13 mouse cellular contexts compared by ENCODE assay signal in the genomic region with DNA sequence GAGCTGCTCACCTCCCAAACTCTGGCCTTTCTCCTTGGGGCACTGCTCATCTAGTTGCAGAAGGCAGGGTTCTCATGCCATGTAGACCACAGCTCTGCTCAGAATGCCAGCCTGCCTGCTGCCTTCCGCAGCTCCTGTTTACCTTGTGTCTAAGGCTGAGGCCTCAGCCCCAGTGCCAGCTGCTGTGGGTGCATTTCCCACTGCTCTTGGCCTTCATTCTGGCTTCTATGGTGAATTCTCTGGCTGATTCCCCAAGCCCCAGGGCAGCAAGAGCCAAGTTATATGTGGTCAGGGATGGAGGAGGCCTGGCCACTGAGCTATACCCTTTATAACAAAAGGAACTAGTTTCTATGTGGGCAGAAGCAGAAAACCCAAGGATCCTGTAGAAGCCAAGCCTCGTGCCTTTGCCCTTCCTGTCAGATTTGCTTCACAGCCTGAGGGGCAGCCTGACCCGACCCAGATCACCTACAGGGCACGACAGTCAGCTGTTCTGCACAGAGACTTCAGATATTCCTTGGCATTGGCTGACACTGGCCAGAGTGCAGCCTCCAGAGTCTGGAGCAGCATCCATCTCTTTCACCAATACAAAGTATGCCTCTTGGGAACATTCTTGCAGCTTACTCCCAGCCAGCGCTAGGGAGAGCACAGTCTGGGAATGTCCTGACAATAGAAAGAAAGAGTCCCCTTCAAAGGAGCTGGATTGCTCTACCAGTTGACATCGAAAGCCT. TPM values are rescaled to one million over a fixed set of nuclear protein-coding genes. Genes with fewer than 3 reads are reported as not detected.
A peak's percentile ranks its signal among the peaks of the same experiment; 100 is the strongest.
DNase-seq lines count a peak whose midpoint lies in the region; ATAC-seq and TF ChIP-seq lines count a peak whose summit lies in the region.
"Had no signal": no experiment of that assay in that cellular context is flagged by ENCODE, and none has a peak within 500 bp of the region (broad histone marks: within the 10 kb centered on the region; RNA-seq: fewer than 3 reads in every experiment).

No protein-coding gene starts in this region.

- no peak for ATAC-seq in forebrain, embryonic 14.5 days
- ATAC-seq in midbrain, embryonic 16.5 days, result no peak
- ATAC-seq in heart, embryonic 12.5 days (ENCODE audit: insufficient number of reproducible peaks, low FRiP score), result no peak
- ATAC-seq: inflammation-experienced regulatory T-cells, adult 6 months had no signal

- no peaks in the 10 kb centered on the region for H3K27me3 ChIP-seq in forebrain, embryonic 14.5 days (replicated peaks; ENCODE audit: control insufficient read depth, insufficient read depth, low read length)
- H3K27me3 ChIP-seq in midbrain, embryonic 16.5 days (ENCODE audit: control insufficient read depth, insufficient read depth, low read depth, low read length), result no peaks in the 10 kb centered on the region
- H3K27me3 ChIP-seq in heart, embryonic 12.5 days (replicated peaks), result no peaks in the 10 kb centered on the region
- H3K27me3 ChIP-seq: CH12.LX had no signal

- H3K36me3 ChIP-seq in forebrain, embryonic 14.5 days (ENCODE audit: control insufficient read depth, insufficient read depth, low read length), result peaks cover 17% of the 10 kb centered on the region
- H3K36me3 ChIP-seq in midbrain, embryonic 16.5 days (ENCODE audit: control insufficient read depth, insufficient read depth, low read length), result peaks cover 5% of the 10 kb centered on the region; the same call in 1 of the 2 replicates
- H3K36me3 ChIP-seq in heart, embryonic 12.5 days, result peaks cover 30% of the 10 kb centered on the region

- no peak for TF ChIP-seq POLR2A in brain, embryonic 14.5 days (IDR thresholded peaks at IDR 0.05; ENCODE audit: borderline replicate concordance, extremely low read depth, insufficient read depth, insufficient read length, poor library complexity, severe bottlenecking)

- no peak for DNase-seq in left cerebral cortex, adult 2 months (ENCODE audit: extremely low spot score in 1 of 2, low spot score in 2 of 2)
- DNase-seq in left cerebral cortex, adult 18-20 months (ENCODE audit: low spot score in 2 of 2), result no peak
- peak; percentile 36 for DNase-seq in brain, embryonic 14.5 days (ENCODE audit: low read depth)
- no peak for DNase-seq in forebrain, embryonic 14.5 days (ENCODE audit: low spot score)
- DNase-seq in thymus, postnatal 14 days, result no peak
- DNase-seq: adrenal gland, postnatal 10 days; gastrocnemius, postnatal 10 days had no signal

- intact Hi-C loops in left cerebral cortex, adult 2 months (cut with DNase I), result no loop called here

- H3K4me3 ChIP-seq in left cerebral cortex, adult 2 months, result no peak overlapping the region
- no peak overlapping the region for H3K4me3 ChIP-seq in forebrain, embryonic 14.5 days (ENCODE audit: low read depth, low read length)
- no peak overlapping the region for H3K4me3 ChIP-seq in midbrain, embryonic 16.5 days (ENCODE audit: low read depth, low read length)
- no peak overlapping the region for H3K4me3 ChIP-seq in heart, embryonic 12.5 days

- TF ChIP-seq CTCF in left cerebral cortex, adult 2 months (IDR thresholded peaks at IDR 0.05), result no peak
- TF ChIP-seq CTCF in brain, embryonic 14.5 days (IDR thresholded peaks at IDR 0.05; ENCODE audit: borderline replicate concordance, extremely low read depth, insufficient read depth, insufficient read length), result no peak

- H3K4me1 ChIP-seq in forebrain, embryonic 14.5 days (ENCODE audit: control insufficient read depth, insufficient read depth, low read length), result peaks cover 15% of the 10 kb centered on the region
- H3K4me1 ChIP-seq in midbrain, embryonic 16.5 days (ENCODE audit: control insufficient read depth, insufficient read depth, low read length), result peaks cover 25% of the 10 kb centered on the region
- H3K4me1 ChIP-seq in heart, embryonic 12.5 days (replicated peaks), result peaks cover 6% of the 10 kb centered on the region

- H3K4me2 ChIP-seq in forebrain, embryonic 14.5 days (ENCODE audit: low read length), result no peak overlapping the region
- H3K4me2 ChIP-seq in midbrain, embryonic 16.5 days (ENCODE audit: low read length), result no peak overlapping the region
- no peak overlapping the region for H3K4me2 ChIP-seq in heart, embryonic 12.5 days
- H3K4me2 ChIP-seq: heart, embryonic 11.5 days had no signal

- WGBS in forebrain, embryonic 14.5 days, result 82% methylated on average over 6 of the region's 6 CpGs
- WGBS in midbrain, embryonic 16.5 days, result 77% methylated on average over 6 of the region's 6 CpGs
- 81% methylated on average over 6 of the region's 6 CpGs for WGBS in heart, embryonic 12.5 days

- no peaks in the 10 kb centered on the region for H3K9me3 ChIP-seq in forebrain, embryonic 14.5 days (replicated peaks; ENCODE audit: control insufficient read depth, low read length)
- H3K9me3 ChIP-seq in midbrain, embryonic 16.5 days (replicated peaks; ENCODE audit: control insufficient read depth, low read length, poor library complexity, severe bottlenecking), result no peaks in the 10 kb centered on the region
- no peaks in the 10 kb centered on the region for H3K9me3 ChIP-seq in heart, embryonic 12.5 days (replicated peaks)

- H3K9ac ChIP-seq in forebrain, embryonic 14.5 days (ENCODE audit: low read length), result no peak overlapping the region; the same call in 1 of the 2 replicates
- peak overlapping the region; percentile 16; the same call in 1 of the 2 replicates for H3K9ac ChIP-seq in midbrain, embryonic 16.5 days (ENCODE audit: low read depth, low read length)
- H3K9ac ChIP-seq in heart, embryonic 12.5 days, result no peak overlapping the region
- H3K9ac ChIP-seq: liver, embryonic 14.5 days had no signal

- H3K27ac ChIP-seq in left cerebral cortex, adult 2 months, result peak overlapping the region; percentile 73
- H3K27ac ChIP-seq in forebrain, embryonic 14.5 days (ENCODE audit: low read depth, low read length), result peak overlapping the region; percentile 49; the same call in 1 of the 2 replicates
- H3K27ac ChIP-seq in midbrain, embryonic 16.5 days (ENCODE audit: low read length), result peak overlapping the region; percentile 89
- no peak overlapping the region for H3K27ac ChIP-seq in heart, embryonic 12.5 days (ENCODE audit: poor library complexity, severe bottlenecking)
- H3K27ac ChIP-seq: liver, embryonic 14.5 days had no signal

RNA-seq across cellular contexts. Expression of gene Vac14, which starts 44.8 kb away (rescaled TPM):
- total RNA-seq in left cerebral cortex, adult 2 months (2021), result 10 to 100 TPM; 25.4 to 26.1 TPM
- 10 to 100 TPM; 26.9 to 28.0 TPM for total RNA-seq in left cerebral cortex, adult 18-20 months (2021)
- 45.9 and 48.6 TPM in 2 replicates for polyA plus RNA-seq in brain, embryonic 14.5 days (2012; rRNA removed)
- 25.8 and 27.1 TPM in 2 replicates for polyA plus RNA-seq in forebrain, embryonic 14.5 days (2014; fragmentation: Nextera tagmentation; extraction: Ambion mirVana)
- polyA plus RNA-seq in midbrain, embryonic 16.5 days (2015; fragmentation: Nextera tagmentation; extraction: Ambion mirVana), result 25.2 and 28.5 TPM in 2 replicates
- 23.8 and 24.1 TPM in 2 replicates for polyA plus RNA-seq in heart, embryonic 12.5 days (2016; fragmentation: Nextera tagmentation; extraction: Ambion mirVana)

RNA-seq across cellular contexts. Expression of gene Mtss1l, which starts 58.1 kb away (rescaled TPM):
- total RNA-seq in left cerebral cortex, adult 2 months (2021), result 100 to 1,000 TPM; 207 to 234 TPM
- 100 to 1,000 TPM; 208 to 219 TPM for total RNA-seq in left cerebral cortex, adult 18-20 months (2021)
- 117 and 189 TPM in 2 replicates for polyA plus RNA-seq in brain, embryonic 14.5 days (2012; rRNA removed)
- 16.5 and 20.1 TPM in 2 replicates for polyA plus RNA-seq in forebrain, embryonic 14.5 days (2014; fragmentation: Nextera tagmentation; extraction: Ambion mirVana)
- 24.5 and 24.9 TPM in 2 replicates for polyA plus RNA-seq in midbrain, embryonic 16.5 days (2015; fragmentation: Nextera tagmentation; extraction: Ambion mirVana)
- polyA plus RNA-seq in heart, embryonic 12.5 days (2016; fragmentation: Nextera tagmentation; extraction: Ambion mirVana), result 12.9 and 14.3 TPM in 2 replicates
